Mouse (Mus musculus) CH12.LX (cell line): Measurements from ENCODE around the gene Plekhg3. TPM values are rescaled to one million over a fixed set of nuclear protein-coding genes. Genes with fewer than 3 reads are reported as not detected.

ENCODE experiments used
- DNase-seq: peaks from one replicate; pipeline ENCODE4 v3.0.0-alpha.2; 2013; ENCODE audit errors: extremely low read depth
- H3K27ac ChIP-seq: 2 replicates; pipeline ENCODE4 v1.5.1; 2012; ENCODE audit warnings: low read depth, mild to moderate bottlenecking, control low read depth, moderate library complexity; ENCODE audit not compliant: insufficient read depth
- H3K27me3 ChIP-seq: replicated peaks from 2 replicates; pipeline ENCODE3; 2012; ENCODE audit warnings: inconsistent platforms
- H3K36me3 ChIP-seq, 2 experiments: replicated peaks in 1 of 2; 2 replicates each; pipeline versions ENCODE3 to v1.6.1; 2012; ENCODE audit warnings: inconsistent platforms in 1 of 2, low read length in 1 of 2, mild to moderate bottlenecking in 1 of 2, mixed read lengths in 1 of 2, moderate library complexity in 1 of 2; ENCODE audit not compliant: control insufficient read depth in 1 of 2, insufficient read depth in 1 of 2
- H3K4me1 ChIP-seq, 2 experiments: 2 replicates each; pipeline ENCODE4 v1.6.1; 2012; ENCODE audit warnings: inconsistent platforms in 1 of 2, moderate library complexity in 1 of 2; ENCODE audit not compliant: insufficient read depth in 2 of 2, control insufficient read depth in 1 of 2
- H3K4me2 ChIP-seq: 2 replicates; pipeline ENCODE4 v1.6.1; 2012; ENCODE audit warnings: low read depth, mild to moderate bottlenecking, control low read depth; ENCODE audit not compliant: poor library complexity, insufficient read depth, severe bottlenecking
- H3K4me3 ChIP-seq, 3 experiments: fragments of 150-350 bp in 1 of 3; sonication (generic) in 1 of 3; replicated peaks in 1 of 3; 2 replicates each; pipeline versions ENCODE3 to v1.5.1; 2011 to 2012; ENCODE audit warnings: low read depth in 2 of 3, low read length in 2 of 3, mild to moderate bottlenecking in 2 of 3, moderate library complexity in 2 of 3, control low read depth in 1 of 3, improper control_type of control experiment in 1 of 3, inconsistent platforms in 1 of 3, mixed read lengths in 1 of 3; ENCODE audit not compliant: poor library complexity in 1 of 3
- H3K79me2 ChIP-seq: replicated peaks from 2 replicates; pipeline ENCODE4 v1.6.1; 2012; ENCODE audit warnings: mild to moderate bottlenecking, moderate library complexity; ENCODE audit not compliant: control insufficient read depth, poor library complexity, insufficient read depth, severe bottlenecking; ENCODE audit errors: extremely low read depth
- H3K9ac ChIP-seq: 2 replicates; pipeline ENCODE4 v1.6.1; 2012; ENCODE audit warnings: low read depth, mild to moderate bottlenecking, control low read depth, moderate library complexity; ENCODE audit not compliant: insufficient read depth
- H3K9me3 ChIP-seq: replicated peaks from 2 replicates; pipeline ENCODE3; 2012; ENCODE audit warnings: low read length, inconsistent platforms, mixed read lengths
- BHLHE40 ChIP-seq: IDR thresholded peaks from 2 replicates; pipeline ENCODE4 v1.6.1; 2011; ENCODE audit warnings: mild to moderate bottlenecking, low read depth, low read length, improper control_type of control experiment
- CHD1 ChIP-seq: IDR thresholded peaks from 2 replicates; pipeline ENCODE4 v1.6.1; 2012; ENCODE audit warnings: low read depth, low read length, improper control_type of control experiment, inconsistent platforms
- CHD2 ChIP-seq: IDR thresholded peaks from 2 replicates; pipeline ENCODE4 v1.6.1; 2011; ENCODE audit warnings: low read length, improper control_type of control experiment
- CTCF ChIP-seq, 2 experiments: IDR thresholded peaks in 1 of 2; conservative IDR thresholded peaks in 1 of 2; 2 replicates each; pipeline ENCODE4 v1.5.1; 2011 to 2012; ENCODE audit warnings: low read depth in 2 of 2, low read length in 2 of 2, improper control_type of control experiment in 1 of 2, inconsistent platforms in 1 of 2, mild to moderate bottlenecking in 1 of 2, moderate library complexity in 1 of 2
- ELF1 ChIP-seq: IDR thresholded peaks from 2 replicates; pipeline ENCODE4 v1.6.1; 2014; ENCODE audit warnings: low read depth, mild to moderate bottlenecking, inconsistent platforms, low read length, improper control_type of control experiment
- EP300 ChIP-seq: IDR thresholded peaks from 2 replicates; pipeline ENCODE4 v1.6.1; 2011; ENCODE audit warnings: low read length, improper control_type of control experiment
- IRF4 ChIP-seq: IDR thresholded peaks from 2 replicates; pipeline ENCODE4 v1.6.1; 2014; ENCODE audit warnings: low read depth, mild to moderate bottlenecking, inconsistent platforms, low read length, improper control_type of control experiment
- JUND ChIP-seq: conservative IDR thresholded peaks from 2 replicates; pipeline ENCODE4 v1.6.1; 2011; ENCODE audit warnings: low read depth, low read length, improper control_type of control experiment
- MXI1 ChIP-seq: IDR thresholded peaks from 2 replicates; pipeline ENCODE4 v1.6.1; 2011; ENCODE audit warnings: mild to moderate bottlenecking, low read depth, low read length, improper control_type of control experiment
- MYC ChIP-seq: IDR thresholded peaks from 2 replicates; pipeline ENCODE4 v1.6.1; 2011; ENCODE audit warnings: low read depth, mild to moderate bottlenecking, improper control_type of control experiment, low read length
- NELFE ChIP-seq: IDR thresholded peaks from 2 replicates; pipeline ENCODE4 v1.6.1; 2011; ENCODE audit warnings: low read depth, low read length, improper control_type of control experiment
- NRF1 ChIP-seq: IDR thresholded peaks from 2 replicates; pipeline ENCODE4 v1.6.1; 2014; ENCODE audit warnings: low read depth, mild to moderate bottlenecking, inconsistent platforms, low read length, improper control_type of control experiment, moderate library complexity
- POLR2AphosphoS2 ChIP-seq: IDR thresholded peaks from 2 replicates; pipeline ENCODE4 v1.6.1; 2011; ENCODE audit warnings: low read depth, low read length, improper control_type of control experiment
- RAD21 ChIP-seq: IDR thresholded peaks from 2 replicates; pipeline ENCODE4 v1.6.1; 2011; ENCODE audit warnings: low read depth, mild to moderate bottlenecking, low read length, improper control_type of control experiment, moderate library complexity
- SMC3 ChIP-seq: IDR thresholded peaks from 2 replicates; pipeline ENCODE4 v1.6.1; 2011; ENCODE audit warnings: low read depth, low read length, improper control_type of control experiment
- TCF12 ChIP-seq: IDR thresholded peaks from 2 replicates; pipeline ENCODE4 v1.6.1; 2014; ENCODE audit warnings: low read depth, mild to moderate bottlenecking, inconsistent platforms, low read length, improper control_type of control experiment
- ZC3H11A ChIP-seq: IDR thresholded peaks from 2 replicates; pipeline ENCODE4 v1.6.1; 2012; ENCODE audit warnings: low read depth, mild to moderate bottlenecking, inconsistent platforms, low read length, improper control_type of control experiment
- ZKSCAN1 ChIP-seq: IDR thresholded peaks from 2 replicates; pipeline ENCODE4 v1.6.1; 2012; ENCODE audit warnings: low read depth, inconsistent platforms, low read length, improper control_type of control experiment, borderline replicate concordance
- dilution Hi-C: fragments of 300-500 bp; cut with MboI; formaldehyde crosslinking; loops from 2 replicates; pipeline ENCODE4 v1.14.3; 2020; ENCODE audit warnings: low sequenced_read_pairs; ENCODE audit not compliant: extremely low pct_unique_long_range_greater_than_20kb, extremely low pct_ligation_motif_present
- in situ Hi-C: fragments of 300-500 bp; cut with MboI; formaldehyde crosslinking; loops from 3 replicates; pipeline ENCODE4 v1.14.3; 2019; ENCODE audit warnings: low sequenced_read_pairs, low pct_ligation_motif_present, low pct_unique_long_range_greater_than_20kb, mixed read lengths
- polyA plus RNA-seq: library from polyadenylated mRNA; unstranded; fragments of >175 nt; gene quantifications from 2 replicates; pipeline ENCODE4 v1.2.1, GENCODE M21; 2012; ENCODE audit warnings: low read depth; ENCODE audit not compliant: insufficient read length
- total RNA-seq, 2 experiments: library from RNA; depleted of rRNA; stranded (reverse); fragments of 300-350 nt in 1 of 2; fragments of >200 nt in 1 of 2; gene quantifications; 2 replicates each; pipeline ENCODE4 v1.2.3; 2012 to 2014

Plekhg3 gene
- total and polyA plus RNA-seq, 3 experiments, result 0.04 to 6.1 (median 0.27) TPM

- peaks cover 9 to 11% of the 10 kb centered on the region in 2 experiments for H3K4me1 ChIP-seq
- H3K27ac ChIP-seq, result no peak overlapping the region
- dilution Hi-C loops (no loop called here), in situ Hi-C loops (loop anchor here (25.0 kb wide), 1 partner anchor 229 kb away; the partner anchor contains the start of gene Sptb)
- H3K4me3 ChIP-seq, result no peak overlapping the region
- H3K79me2 ChIP-seq, result no peaks in the 10 kb centered on the region
- no peak overlapping the region for H3K9ac ChIP-seq
- H3K4me2 ChIP-seq, result no peak overlapping the region
- H3K27me3 ChIP-seq, result no peaks in the 10 kb centered on the region
- no peak for DNase-seq
- H3K9me3 ChIP-seq, result peaks cover 2% of the 10 kb centered on the region
- TF ChIP-seq POLR2AphosphoS2 (no peak), SMC3 (no peak), IRF4 (no peak), RAD21 (no peak), TCF12 (no peak), CHD1 (no peak), NELFE (no peak), ZKSCAN1 (no peak), EP300 (no peak), MXI1 (no peak), ELF1 (no peak), CTCF (conservative IDR thresholded peaks at IDR 0.05 in 1 of 2, IDR thresholded peaks at IDR 0.05 in 1 of 2; ENCODE audit: low read depth in 2 of 2, low read length in 2 of 2) (no peak), JUND (no peak), CHD2 (no peak)
- H3K36me3 ChIP-seq, result peaks cover 0 to 2% of the 10 kb centered on the region in 2 experiments
Observed at GRCm38 (mm10) chr12:76482948-76483347, 47.7 kb upstream of the Plekhg3 start.

DNA sequence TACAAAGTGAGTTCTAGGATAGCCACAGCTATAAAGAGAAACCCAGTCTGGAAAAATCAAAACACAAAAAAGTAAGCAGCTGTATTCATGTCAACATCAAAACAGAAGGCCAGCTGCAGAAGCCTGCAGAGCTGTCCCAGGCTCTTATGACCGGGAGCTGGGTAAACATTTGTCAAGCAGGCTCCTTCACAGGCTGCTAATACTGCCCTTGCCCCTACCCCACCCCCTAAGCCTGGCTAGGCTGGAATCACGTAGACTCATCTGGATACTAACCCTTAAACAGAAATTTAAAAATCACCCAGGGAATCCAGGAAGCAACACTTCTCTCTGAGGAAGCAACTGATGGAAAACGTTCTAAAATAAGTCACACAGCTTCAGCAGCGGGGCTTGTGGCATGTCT is 45.8 kb upstream of the Plekhg3 start:
- Histone ChIP-seq H3K9me3 (peaks cover 2% of the 10 kb centered on the region), H3K36me3 (peaks cover 0 to 2% of the 10 kb centered on the region in 2 experiments), H3K4me2 (no peak overlapping the region), H3K79me2 (no peaks in the 10 kb centered on the region), H3K4me3 (no peak overlapping the region), H3K9ac (no peak overlapping the region), H3K27ac (no peak overlapping the region), H3K4me1 (peaks cover 7 to 9% of the 10 kb centered on the region in 2 experiments), H3K27me3 (no peaks in the 10 kb centered on the region)
- TF ChIP-seq NRF1, result no peak
- no peak for TF ChIP-seq MYC
- TF ChIP-seq ZC3H11A, result no peak
- no peak for TF ChIP-seq BHLHE40
- no peak for TF ChIP-seq SMC3
- dilution Hi-C loops (no loop called here), in situ Hi-C loops (loop anchor here (25.0 kb wide), 1 partner anchor 227 kb away; the partner anchor contains the start of gene Sptb)
- DNase-seq, result no peak
